Mouse (Mus musculus) testis, adult 2 months (tissue): ENCODE data around the gene Immt. TPM values are rescaled to one million over a fixed set of nuclear protein-coding genes. Genes with fewer than 3 reads are reported as not detected.
"Not testable (repeated sequence)": the region's sequence is repeated elsewhere in the genome, so short reads cannot be mapped to it uniquely, and the experiment has no call there.

Source experiments
- H3K27ac ChIP-seq: fragments of 200-500 bp; 2 replicates; pipeline ENCODE4 v1.5.1; 2012; ENCODE audit warnings: low read depth, low read length; ENCODE audit not compliant: control insufficient read depth, insufficient read depth
- H3K27me3 ChIP-seq: fragments of 200-500 bp; 2 replicates; pipeline ENCODE4 v1.6.1; 2012; ENCODE audit warnings: mild to moderate bottlenecking, low read length, moderate library complexity; ENCODE audit not compliant: control insufficient read depth, insufficient read depth
- H3K36me3 ChIP-seq: fragments of 200-500 bp; 2 replicates; pipeline ENCODE4 v1.6.1; 2012; ENCODE audit warnings: mild to moderate bottlenecking, low read length; ENCODE audit not compliant: control insufficient read depth, insufficient read depth
- H3K4me1 ChIP-seq: fragments of 200-500 bp; 2 replicates; pipeline ENCODE4 v1.6.1; 2012; ENCODE audit warnings: low read length; ENCODE audit not compliant: control insufficient read depth, insufficient read depth
- H3K4me3 ChIP-seq: fragments of 200-500 bp; 2 replicates; pipeline ENCODE4 v1.5.1; 2012; ENCODE audit warnings: low read depth, mild to moderate bottlenecking, low read length, moderate library complexity, mixed read lengths; ENCODE audit not compliant: control insufficient read depth
- CTCF ChIP-seq: fragments of 200-500 bp; IDR thresholded peaks from 2 replicates; pipeline ENCODE4 v1.5.1; 2012; ENCODE audit warnings: low read depth, mild to moderate bottlenecking, inconsistent platforms, low read length, moderate library complexity; ENCODE audit not compliant: control insufficient read depth, insufficient read depth, insufficient replicate concordance
- POLR2A ChIP-seq: fragments of 200-500 bp; IDR thresholded peaks from 2 replicates; pipeline ENCODE4 v1.6.1; 2012; ENCODE audit warnings: low read depth, mild to moderate bottlenecking, inconsistent platforms, low read length, moderate library complexity; ENCODE audit not compliant: control insufficient read depth
- polyA plus RNA-seq: library from polyadenylated mRNA; depleted of rRNA; stranded (reverse); fragments of >200 nt; gene quantifications from 2 replicates; pipeline ENCODE4 v1.2.3, GENCODE M21; 2012

Immt gene
- polyA plus RNA-seq, 1 experiment: 71.3 TPM

DNA sequence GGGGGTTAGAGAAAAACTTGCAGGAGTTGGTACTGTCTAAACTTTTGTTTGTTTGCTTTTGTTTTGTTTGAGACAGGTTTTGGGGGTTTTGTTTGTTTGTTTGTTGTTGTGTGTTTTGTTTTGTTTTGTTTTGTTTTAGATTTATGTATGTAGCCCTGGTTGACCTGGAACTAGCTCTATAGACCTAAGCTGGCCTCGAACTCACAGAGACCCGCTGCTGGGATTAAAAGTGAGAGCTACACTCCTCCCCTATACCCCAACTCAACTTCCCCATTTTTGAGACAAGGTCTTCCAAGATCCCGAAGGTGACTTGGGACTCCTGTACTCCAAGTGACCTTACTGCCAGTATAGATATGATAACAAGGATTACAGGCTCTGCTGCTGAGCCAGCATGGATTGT, 7.2 kb upstream of the Immt start:
- no peaks in the 10 kb centered on the region for H3K27me3 ChIP-seq
- peak overlapping the region; percentile 95 for H3K27ac ChIP-seq
- no peaks in the 10 kb centered on the region for H3K36me3 ChIP-seq
- peaks cover 4% of the 10 kb centered on the region; the same call in 1 of the 2 replicates for H3K4me1 ChIP-seq
- peak overlapping the region; percentile 100 for H3K4me3 ChIP-seq
- no peak for TF ChIP-seq POLR2A
- TF ChIP-seq CTCF: no peak

DNA sequence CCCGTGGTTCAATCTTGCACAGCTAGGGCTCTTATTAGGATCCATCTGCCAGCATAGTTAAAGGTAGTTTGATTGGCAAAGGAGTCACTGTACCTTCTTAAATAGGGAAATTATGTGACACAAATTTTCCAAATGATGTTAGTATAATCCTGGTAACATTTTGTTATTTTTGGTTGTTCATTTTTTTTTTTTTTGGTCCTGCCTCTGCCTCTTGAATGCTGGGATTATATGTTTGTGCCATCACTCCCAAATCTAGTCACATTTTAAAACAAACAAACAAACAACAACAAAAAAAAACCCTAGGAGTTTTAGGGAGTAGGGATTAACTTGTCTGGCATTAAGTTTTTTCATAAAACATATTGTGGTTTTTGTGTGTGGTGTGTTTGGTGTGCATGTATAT, 4.3 kb upstream of the Immt start, which contains the start of gene Mrpl35:
Gene Mrpl35 (minus strand): TSS at position 101 of the 400 bp plus-strand sequence.
- Histone ChIP-seq H3K4me1 (peaks cover 4% of the 10 kb centered on the region; the same call in 1 of the 2 replicates), H3K27me3 (no peaks in the 10 kb centered on the region), H3K27ac (no peak within 1 kb of the TSS), H3K36me3 (no peaks in the 10 kb centered on the region), H3K4me3 (no peak within 1 kb of the TSS)
- no peak for TF ChIP-seq CTCF
- no peak for TF ChIP-seq POLR2A

DNA sequence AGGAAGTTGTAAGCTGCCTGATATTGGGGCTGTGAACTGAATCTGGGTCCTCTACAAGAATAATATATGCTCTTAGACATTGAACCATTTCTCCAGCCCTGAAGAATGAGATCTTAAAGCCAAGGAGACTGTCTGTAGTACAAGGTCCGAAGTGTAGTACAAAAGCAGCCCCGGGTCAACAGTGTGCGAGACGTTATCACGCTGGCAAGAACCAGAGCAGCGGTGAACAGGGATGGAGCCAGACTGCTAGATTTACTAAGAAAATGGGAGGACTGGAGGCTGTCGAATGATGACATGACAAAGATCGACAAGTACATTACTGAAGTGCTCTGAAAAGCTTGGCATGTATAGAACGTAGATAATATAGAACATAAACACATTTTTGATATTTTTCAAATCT, 1.4 kb upstream of the Immt start:
- no peaks in the 10 kb centered on the region for H3K36me3 ChIP-seq
- no peaks in the 10 kb centered on the region for H3K4me1 ChIP-seq
- H3K27me3 ChIP-seq: no peaks in the 10 kb centered on the region
- H3K27ac ChIP-seq: no peak overlapping the region
- H3K4me3 ChIP-seq: peak overlapping the region; percentile 64
- TF ChIP-seq POLR2A (no peak), CTCF (no peak)

DNA sequence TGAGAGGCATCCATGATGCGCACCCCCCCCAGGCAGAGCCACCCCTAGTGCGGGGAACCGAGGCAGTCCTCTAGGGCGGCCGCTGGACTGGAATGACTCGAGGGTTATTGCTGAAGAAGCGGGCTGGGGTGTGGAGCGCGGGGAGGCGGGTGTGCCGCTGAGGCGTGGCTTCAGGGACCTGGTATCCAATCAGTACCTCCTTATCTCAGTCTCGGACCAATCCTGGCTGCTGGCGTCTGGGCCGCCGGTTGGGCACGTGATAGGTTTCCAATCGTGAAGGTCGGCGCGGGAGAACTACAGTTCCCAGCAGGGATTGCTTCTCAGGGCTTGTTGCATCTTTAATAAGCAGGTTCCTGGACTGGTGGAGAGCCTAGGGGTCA, 440 bp downstream of the Immt start:
- no peaks in the 10 kb centered on the region for H3K36me3 ChIP-seq

DNA sequence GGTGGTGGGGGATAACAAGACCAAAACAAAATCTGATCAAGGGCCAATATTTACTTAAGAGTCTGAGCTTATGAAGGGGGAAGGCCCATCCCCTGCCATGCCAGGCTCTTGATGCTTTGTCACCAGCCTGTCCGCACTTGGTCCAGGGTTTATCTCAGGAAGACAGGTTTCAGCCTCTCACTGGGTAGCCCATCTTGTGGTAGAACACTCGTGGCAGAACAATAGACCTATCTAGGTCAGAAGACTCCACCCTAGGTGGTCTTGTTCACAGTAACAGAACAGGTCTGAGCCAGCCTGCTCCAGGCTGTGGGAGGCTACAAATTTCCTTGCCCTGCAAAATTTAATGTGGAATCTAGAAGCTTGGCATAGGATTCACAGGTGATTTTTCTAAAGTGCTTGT, 5.7 kb downstream of the Immt start:
- Histone ChIP-seq H3K36me3 (no peaks in the 10 kb centered on the region), H3K27me3 (no peaks in the 10 kb centered on the region), H3K4me1 (no peaks in the 10 kb centered on the region), H3K4me3 (peak overlapping the region; percentile 51), H3K27ac (peak overlapping the region; percentile 46; the same call in 1 of the 2 replicates)
- TF ChIP-seq POLR2A: no peak
- no peak for TF ChIP-seq CTCF

More for the DNA sequence above, 440 bp downstream of the Immt start:
- peak overlapping the region; percentile 99 for H3K27ac ChIP-seq
- no peak for TF ChIP-seq CTCF
- TF ChIP-seq POLR2A: no peak; the same call in 1 of the 2 replicates
- H3K27me3 ChIP-seq: no peaks in the 10 kb centered on the region
- H3K4me3 ChIP-seq: peak overlapping the region; percentile 97
- no peaks in the 10 kb centered on the region for H3K4me1 ChIP-seq

DNA sequence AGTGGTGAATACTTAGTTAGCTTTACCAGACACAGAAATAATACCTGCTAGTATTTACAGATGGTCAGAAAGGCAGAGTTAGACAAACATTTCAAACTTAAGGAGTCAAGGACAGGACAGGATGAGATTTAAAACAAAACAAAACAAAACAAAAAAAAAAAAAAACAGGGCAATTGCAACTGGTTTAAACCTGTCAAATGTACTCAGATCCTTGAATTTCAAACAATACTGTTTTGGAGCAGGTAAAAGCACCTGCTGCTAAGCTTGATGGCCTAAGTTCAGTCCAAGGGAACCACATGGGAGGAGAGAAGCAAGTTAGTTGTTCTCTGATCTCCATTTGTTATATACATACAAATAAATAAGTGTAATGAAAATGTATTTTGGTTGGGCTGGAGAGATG, 8.7 kb downstream of the Immt start:
- Histone ChIP-seq H3K27me3 (no peaks in the 10 kb centered on the region), H3K4me3 (no peak overlapping the region), H3K4me1 (no peaks in the 10 kb centered on the region), H3K27ac (no peak overlapping the region), H3K36me3 (no peaks in the 10 kb centered on the region; the same call in 1 of the 2 replicates)
- TF ChIP-seq POLR2A (no peak), CTCF (no peak)

DNA sequence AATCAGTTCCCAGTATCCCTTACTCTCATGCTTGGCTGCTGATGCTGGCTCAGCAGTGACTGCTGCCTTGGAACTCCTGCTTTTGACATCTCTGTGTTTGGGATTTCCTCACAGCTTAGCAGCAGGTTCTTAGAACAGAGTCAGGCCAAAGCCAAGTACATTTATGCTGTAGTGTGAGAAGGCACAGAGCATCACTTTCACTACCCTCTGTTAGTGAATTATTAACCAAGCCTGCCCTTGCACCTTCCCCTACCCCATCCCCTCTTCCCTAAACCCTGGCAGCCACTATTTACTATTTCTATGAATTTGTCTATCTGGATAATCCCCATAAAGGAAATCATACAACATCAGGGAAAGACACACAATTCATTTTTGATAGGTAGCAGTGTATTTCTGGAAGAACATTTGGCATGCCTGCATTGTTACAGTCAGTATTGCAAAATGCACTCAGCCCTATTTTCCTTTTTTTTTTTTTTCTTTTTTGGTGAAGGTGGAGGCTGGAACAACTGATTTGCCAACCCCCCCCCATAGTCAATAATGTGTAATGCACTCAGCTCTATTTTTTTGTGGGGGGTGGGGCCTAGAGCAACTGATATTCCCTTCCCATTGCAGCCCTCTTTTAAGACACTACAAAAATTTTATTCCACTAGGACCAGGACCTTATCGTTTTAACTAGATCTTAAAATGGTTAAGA, 9.6 kb downstream of the Immt start:
- H3K27ac ChIP-seq: no peak overlapping the region
- no peaks in the 10 kb centered on the region for H3K27me3 ChIP-seq
- H3K36me3 ChIP-seq: peaks cover 1% of the 10 kb centered on the region; the same call in 1 of the 2 replicates
- H3K4me3 ChIP-seq: no peak overlapping the region
- TF ChIP-seq POLR2A (no peak), CTCF (no peak)
- H3K4me1 ChIP-seq: no peaks in the 10 kb centered on the region

DNA sequence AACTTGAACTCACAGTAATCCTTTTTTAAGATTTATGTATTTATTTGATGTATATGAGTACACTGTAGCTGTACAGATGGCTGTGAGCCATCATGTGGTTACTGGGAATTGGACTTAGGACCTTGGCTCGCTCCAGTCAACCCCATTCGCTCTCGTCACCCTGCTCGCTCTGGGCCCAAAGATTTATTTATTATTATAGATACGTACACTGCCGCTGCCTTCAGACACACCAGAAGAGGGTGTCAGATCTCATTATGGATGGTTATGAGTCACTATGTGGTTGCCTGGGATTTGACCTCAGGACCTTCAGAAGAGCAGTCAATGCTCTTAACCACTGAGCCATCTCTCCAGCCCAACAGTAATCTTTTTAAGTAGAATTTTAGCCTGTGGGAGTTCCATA, 15.8 kb downstream of the Immt start:
- H3K4me3 ChIP-seq, H3K27me3 ChIP-seq, H3K27ac ChIP-seq, H3K36me3 ChIP-seq, H3K4me1 ChIP-seq: not testable (repeated sequence)
